Mouse (Mus musculus): Measurements from ENCODE around the gene Vmn1r74.

DNA sequence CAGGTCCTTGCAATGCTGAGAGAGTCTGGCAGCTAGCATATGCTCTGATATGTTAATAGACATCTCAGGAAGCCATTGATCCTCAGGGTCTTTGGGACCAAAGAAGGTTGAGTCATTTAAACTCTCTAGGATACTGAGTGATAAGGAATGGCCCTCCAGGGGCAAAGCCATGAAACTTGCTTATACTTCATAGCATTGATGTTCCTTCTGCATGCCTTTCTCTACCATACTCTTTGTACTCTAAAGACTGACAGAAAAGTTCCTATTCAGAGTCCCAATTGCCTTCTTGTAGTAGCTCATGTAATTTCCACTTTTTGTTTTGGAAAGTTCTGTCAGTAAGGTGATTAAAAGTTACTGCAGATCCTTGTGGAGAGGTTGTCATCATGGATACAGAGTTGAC lies 40.5 kb downstream of the Vmn1r74 start, which contains the start of gene Vmn1r75:
- TF ChIP-seq MAX (IDR thresholded peaks at IDR 0.05; ENCODE audit: low read length) = no peak
- TF ChIP-seq CTCF (conservative IDR thresholded peaks at IDR 0.05 in 1 of 2, IDR thresholded peaks at IDR 0.05 in 1 of 2; ENCODE audit: low read depth in 2 of 2, low read length in 2 of 2) = no peak
- no peak for TF ChIP-seq E2F4 (IDR thresholded peaks at IDR 0.05; ENCODE audit: insufficient replicate concordance, low read depth, low read length)
- TF ChIP-seq ZC3H11A (IDR thresholded peaks at IDR 0.05; ENCODE audit: low read depth, low read length) = no peak
- no peak for TF ChIP-seq RAD21 (IDR thresholded peaks at IDR 0.05; ENCODE audit: low read depth, low read length)
- TF ChIP-seq MXI1 (IDR thresholded peaks at IDR 0.05; ENCODE audit: low read depth, low read length) = no peak
- no peak for TF ChIP-seq MAZ (IDR thresholded peaks at IDR 0.05; ENCODE audit: low read depth, low read length)
- TF ChIP-seq SIN3A (IDR thresholded peaks at IDR 0.05; ENCODE audit: low read length) = no peak
- no peak for TF ChIP-seq EP300 (IDR thresholded peaks at IDR 0.05; ENCODE audit: low read length)
